Mouse (Mus musculus) cerebellum, adult 8-10 months (tissue): ENCODE data around the gene Cars2.
"Not testable (repeated sequence)": the region's sequence is repeated elsewhere in the genome, so short reads cannot be mapped to it uniquely, and the experiment has no call there.

ENCODE experiments used
- DNase-seq: peaks from one replicate; pipeline ENCODE4 v3.0.0; 2022

Gene Cars2

GRCm38 (mm10) chr8:11550281-11550948, at the start of gene Cars2:
Gene Cars2 (minus strand): TSS chr8:11550783.
- DNase-seq, result peak; percentile 91

- DNase-seq, result no peak
These were observed 42.8 kb upstream of the Cars2 start for GRCm38 (mm10) chr8:11593222-11593884.

- DNase-seq, result no peak
These were observed 41.7 kb upstream of the Cars2 start for GRCm38 (mm10) chr8:11592296-11592695.

- DNase-seq, result no peak
These were observed 41.3 kb upstream of the Cars2 start for GRCm38 (mm10) chr8:11591837-11592236.

GRCm38 (mm10) chr8:11586374-11586745, 35.8 kb upstream of the Cars2 start:
- no peak for DNase-seq

- no peak for DNase-seq
These were observed 35.2 kb upstream of the Cars2 start for GRCm38 (mm10) chr8:11585513-11586373.

GRCm38 (mm10) chr8:11575604-11576384, 25.2 kb upstream of the Cars2 start:
- no peak for DNase-seq

- no peak for DNase-seq
These were observed 24.5 kb upstream of the Cars2 start for GRCm38 (mm10) chr8:11574911-11575603.

- no peak for DNase-seq
These were observed 21.8 kb upstream of the Cars2 start for GRCm38 (mm10) chr8:11572428-11572827.

GRCm38 (mm10) chr8:11571950-11572349, 21.4 kb upstream of the Cars2 start:
- DNase-seq, result no peak

- no peak for DNase-seq
These were observed 20.2 kb upstream of the Cars2 start for GRCm38 (mm10) chr8:11570742-11571141.

- no peak for DNase-seq
These were observed 18.9 kb upstream of the Cars2 start for GRCm38 (mm10) chr8:11569260-11570097.

GRCm38 (mm10) chr8:11568193-11568592, 17.6 kb upstream of the Cars2 start:
- not testable (repeated sequence) for DNase-seq

- no peak for DNase-seq
These were observed 14.1 kb upstream of the Cars2 start for GRCm38 (mm10) chr8:11564721-11565120.

GRCm38 (mm10) chr8:11564236-11564635, 13.7 kb upstream of the Cars2 start:
- no peak for DNase-seq

- no peak for DNase-seq
These were observed 9.6 kb upstream of the Cars2 start for GRCm38 (mm10) chr8:11560220-11560619.

- DNase-seq, result no peak
These were observed 8.9 kb upstream of the Cars2 start for GRCm38 (mm10) chr8:11559511-11559910.

GRCm38 (mm10) chr8:11557768-11558629, 7.4 kb upstream of the Cars2 start:
- peak; percentile 96 for DNase-seq

- no peak for DNase-seq
These were observed 6.8 kb upstream of the Cars2 start for GRCm38 (mm10) chr8:11557424-11557767.

GRCm38 (mm10) chr8:11556691-11557423, 6.3 kb upstream of the Cars2 start:
- peak; percentile 61 for DNase-seq
